Mouse (Mus musculus) left cerebral cortex, adult 8-10 months (tissue): ENCODE measurements around the gene Rpap3. TPM values are rescaled to one million over a fixed set of nuclear protein-coding genes. Genes with fewer than 3 reads are reported as not detected.

Experiments used
- DNase-seq, 2 experiments: peaks; one replicate each; pipeline ENCODE4 v3.0.0; 2022; ENCODE audit warnings: low spot score in 2 of 2
- total RNA-seq, 4 experiments: library from RNA; stranded (reverse); gene quantifications; 2 replicates each; pipeline ENCODE4 v1.2.4; 2022

Gene Rpap3
- total RNA-seq, 4 experiments from 2014 or later: 29.6 to 32.8 (median 31.6) TPM

DNA sequence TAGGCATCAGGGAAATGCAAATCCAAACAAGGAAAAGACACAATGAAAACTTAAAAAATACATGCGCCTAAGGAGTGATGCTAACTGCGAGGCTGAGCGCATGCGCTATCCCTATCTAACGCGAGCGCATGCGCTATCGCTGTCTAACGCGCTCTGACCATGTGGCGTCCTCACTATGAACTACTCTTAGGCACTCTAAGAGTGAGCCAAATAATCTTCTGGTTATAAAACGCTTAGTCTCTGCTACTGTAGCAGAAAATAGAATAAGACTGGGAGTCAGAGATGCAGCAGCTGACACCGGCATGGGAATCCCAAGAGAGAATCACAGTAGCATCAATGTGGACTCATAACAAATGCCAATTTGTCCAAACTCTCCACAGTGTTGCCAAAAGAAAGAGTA is 48.2 kb downstream of the Rpap3 start:
- DNase-seq: no peak

DNA sequence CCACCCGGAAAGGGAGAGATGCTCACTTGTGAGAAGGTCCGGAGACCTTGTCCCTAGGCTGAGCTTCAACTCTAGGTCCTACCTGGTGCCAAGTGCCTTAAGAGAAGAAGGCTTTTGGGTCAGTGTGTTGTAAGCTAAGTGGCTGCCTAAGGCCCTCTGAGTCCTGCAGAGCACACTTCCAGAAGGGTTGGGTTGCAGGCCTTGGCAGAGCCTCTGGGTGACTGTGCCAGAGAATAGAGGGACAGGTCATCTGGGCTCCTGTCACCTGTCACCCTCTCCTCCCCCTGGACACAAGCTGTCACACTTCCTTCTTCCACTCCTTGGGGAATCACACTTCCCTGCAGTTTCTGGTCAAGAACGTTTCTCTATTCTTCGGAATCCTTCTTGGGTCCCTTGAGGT is 55.9 kb downstream of the Rpap3 start:
- DNase-seq: no peak

DNA sequence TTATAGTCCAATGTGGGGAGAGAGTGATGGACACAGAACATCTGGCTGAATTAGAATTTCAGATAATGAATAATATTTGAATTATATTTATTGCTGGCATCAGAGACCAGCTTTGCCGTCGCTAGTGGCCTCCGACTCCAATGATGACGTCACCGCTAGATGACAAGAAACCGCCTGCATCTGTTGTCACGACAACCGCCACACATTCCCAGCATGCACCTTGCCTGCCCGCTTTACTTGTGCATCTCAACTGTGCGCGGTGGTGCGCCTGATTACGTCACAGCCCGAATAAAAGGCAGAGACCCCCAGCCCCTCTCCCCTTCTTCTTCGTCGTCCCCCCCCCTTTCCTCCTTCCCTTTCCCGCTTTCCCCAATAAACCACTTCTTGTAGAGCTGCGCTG is 57.4 kb downstream of the Rpap3 start:
- peak in 1 of 2 experiments; percentile 64 for DNase-seq

GRCm38 (mm10) chr15:97646426-97646825 is 59.2 kb downstream of the Rpap3 start:
- no peak for DNase-seq

DNA sequence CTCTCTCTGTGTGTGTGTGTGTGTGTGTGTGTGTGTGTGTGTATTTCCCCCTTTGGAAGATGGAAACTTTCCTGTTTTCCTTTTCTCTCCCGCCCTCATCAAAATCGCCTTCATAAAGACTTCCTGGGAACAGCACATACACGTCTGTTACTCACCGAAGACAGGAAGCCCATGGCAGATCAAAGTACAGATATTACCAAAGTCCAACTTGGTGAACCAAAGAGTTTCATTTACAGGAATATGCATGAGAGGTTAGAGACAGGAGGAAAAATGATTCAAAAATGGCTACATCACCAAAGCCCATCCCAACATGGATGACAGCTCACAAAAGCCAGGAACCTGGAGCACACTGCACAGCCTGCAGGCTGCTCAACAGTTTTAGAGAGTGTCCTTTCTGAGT is 61.6 kb downstream of the Rpap3 start:
- no peak for DNase-seq

Other genes with a start within 250 kb of the Rpap3 start
- gene Endou, start 25.5 kb upstream of the Rpap3 start, total RNA-seq: 1 to 10 TPM in 3 of 4 experiments, under 1 TPM in 1; 0.94 to 5.3 (median 3.3) TPM
- gene Rapgef3, start 62.1 kb upstream of the Rpap3 start, total RNA-seq: 10 to 100 TPM; 38.3 to 61.9 (median 47.0) TPM
- 100 to 1,000 TPM; 149 to 181 (median 177) TPM for gene Slc48a1, start 72.7 kb upstream of the Rpap3 start, total RNA-seq
- gene Hdac7, start 138.7 kb upstream of the Rpap3 start, total RNA-seq: 10 to 100 TPM; 27.7 to 34.7 (median 32.9) TPM
- gene Vdr, start 204.8 kb upstream of the Rpap3 start, total RNA-seq: 1 to 10 TPM in 1 of 4 experiments, under 1 TPM in 3; 0.36 to 1.4 (median 0.64) TPM